Mouse (Mus musculus): ENCODE measurements around the gene Srek1.

Gene Srek1

DNA sequence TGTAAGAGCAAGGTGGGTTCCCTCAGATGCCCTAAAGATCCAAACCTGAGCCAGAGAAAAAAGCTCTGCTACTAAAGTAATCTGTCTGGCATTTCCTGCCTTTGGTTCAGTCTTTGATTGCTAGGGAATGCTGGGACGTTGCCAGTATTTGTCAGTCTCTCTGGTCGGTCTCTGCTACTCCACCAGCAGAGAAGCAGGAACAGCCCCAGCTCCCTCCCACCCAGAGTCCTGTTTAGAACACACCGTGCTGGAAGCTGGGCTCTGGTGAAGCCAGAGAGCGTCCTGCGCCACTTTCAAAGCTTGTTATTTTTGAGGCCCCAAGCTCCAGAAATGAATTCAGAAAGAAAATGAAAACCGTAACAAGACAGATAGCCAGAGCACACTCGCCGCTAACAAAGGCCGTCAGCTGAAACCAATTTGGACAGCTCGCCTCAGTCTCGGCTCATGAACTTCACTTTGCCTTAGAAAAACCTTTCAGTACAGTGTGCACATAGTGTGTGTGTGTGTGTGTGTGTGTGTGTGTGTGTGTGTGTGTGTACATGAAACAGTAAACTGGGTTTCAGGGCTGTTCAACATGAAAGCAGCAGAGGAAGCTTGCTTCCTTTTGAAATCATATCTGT is 62.9 kb downstream of the Srek1 start:
- peak; percentile 81 for DNase-seq

DNA sequence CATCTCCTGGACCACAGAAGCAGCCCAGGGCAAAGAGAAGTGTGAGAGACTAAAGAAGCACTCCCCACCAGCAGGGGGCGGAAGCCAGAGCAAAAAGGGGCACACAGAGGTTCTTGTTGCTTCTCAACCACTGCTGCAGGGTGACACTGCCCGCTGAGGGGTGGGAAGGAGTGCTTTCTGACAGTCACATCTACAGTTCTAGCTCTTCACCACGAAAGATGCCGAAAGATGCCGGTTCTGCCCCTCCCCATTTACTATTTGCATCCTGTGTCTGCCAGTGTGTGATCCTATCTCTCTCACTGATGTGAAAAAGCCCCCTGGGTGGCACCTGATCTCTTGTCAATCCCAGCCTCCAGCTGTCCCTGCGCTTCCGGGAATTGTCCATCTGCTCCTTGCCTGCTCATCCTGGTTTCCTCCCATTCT is 64.0 kb downstream of the Srek1 start:
- DNase-seq = no peak

DNA sequence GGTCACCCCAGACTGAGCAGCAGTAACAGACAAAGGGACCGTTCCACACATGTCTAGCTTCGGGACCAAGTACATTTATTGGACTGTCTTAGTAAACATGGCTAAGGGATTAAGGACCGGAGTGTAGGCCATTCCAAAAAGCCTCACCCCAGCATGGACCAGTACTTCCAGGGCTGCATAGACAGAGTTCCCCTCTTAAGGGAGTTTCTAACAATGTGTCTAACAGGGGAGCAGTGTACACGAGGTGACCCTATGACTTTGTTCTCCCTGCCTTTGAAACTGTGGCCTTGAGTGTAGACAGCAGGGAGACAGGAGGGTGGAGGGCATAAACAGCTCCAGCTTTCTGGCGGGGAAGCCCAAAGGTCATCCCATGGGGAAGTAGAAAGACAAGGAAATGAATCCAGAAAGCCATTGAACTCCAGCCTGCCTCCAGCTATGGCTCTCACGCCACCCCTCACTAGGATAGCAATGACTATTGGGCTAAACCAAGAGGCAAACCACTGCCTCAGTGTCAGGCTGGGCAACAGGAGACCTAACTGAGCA is 68.9 kb downstream of the Srek1 start:
- no peak for DNase-seq

DNA sequence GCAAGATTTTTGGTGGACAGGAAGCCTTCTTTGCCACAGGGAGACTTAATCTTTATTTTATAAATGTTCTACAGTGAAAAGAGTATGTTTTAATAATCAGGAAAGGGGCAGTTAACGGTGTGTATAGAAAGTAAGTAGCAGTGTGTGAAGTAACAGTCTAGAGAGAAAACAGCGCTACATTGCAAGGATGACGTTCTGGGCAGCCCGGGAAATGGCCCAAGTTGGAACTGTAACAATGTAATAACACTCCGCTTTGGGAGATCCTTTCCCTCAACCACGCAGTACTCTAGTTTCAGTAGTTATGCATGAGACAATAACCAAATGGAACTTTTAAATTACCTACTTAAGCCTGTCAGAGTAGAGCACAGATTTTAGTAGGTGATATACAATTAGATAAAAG is 70.6 kb downstream of the Srek1 start:
- no peak for DNase-seq

DNA sequence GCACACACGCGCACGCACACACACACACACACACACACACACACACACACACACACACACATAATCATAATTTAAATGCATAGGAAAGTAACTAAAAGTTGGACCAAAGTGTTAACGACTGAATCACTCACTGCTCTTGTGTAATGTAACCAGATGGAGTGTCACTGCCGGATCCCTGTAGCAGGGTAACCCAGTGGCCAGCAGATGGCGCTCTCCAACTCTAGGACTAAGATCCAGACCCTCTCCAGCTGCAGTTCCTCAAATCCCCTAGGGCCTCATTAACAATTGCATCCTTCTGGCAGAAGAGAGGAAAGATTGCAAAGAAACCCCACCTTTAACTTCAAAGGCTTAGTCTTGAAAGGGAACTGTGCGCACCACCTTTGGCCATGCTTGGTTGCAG is 71.0 kb downstream of the Srek1 start:
- DNase-seq = peak; percentile 72

DNA sequence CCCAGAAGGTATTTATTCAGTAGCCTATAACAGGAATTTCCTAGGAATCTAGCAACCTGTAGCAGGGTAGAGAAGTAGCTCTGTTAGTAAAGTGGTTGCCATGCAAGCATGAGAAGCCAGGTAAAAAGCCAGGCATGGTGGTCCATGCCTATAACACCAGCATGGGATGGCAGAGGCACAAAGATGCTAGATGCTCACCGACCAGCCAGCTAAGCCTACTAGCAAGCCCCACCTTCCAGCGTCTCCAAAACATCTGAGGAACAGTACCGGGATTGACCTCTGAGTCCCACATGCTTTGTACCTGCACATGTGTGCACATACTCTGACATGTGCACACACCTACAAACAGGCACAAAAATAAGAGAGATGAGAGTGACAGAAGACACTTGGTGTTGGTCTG is 72.1 kb downstream of the Srek1 start:
- DNase-seq = no peak

DNA sequence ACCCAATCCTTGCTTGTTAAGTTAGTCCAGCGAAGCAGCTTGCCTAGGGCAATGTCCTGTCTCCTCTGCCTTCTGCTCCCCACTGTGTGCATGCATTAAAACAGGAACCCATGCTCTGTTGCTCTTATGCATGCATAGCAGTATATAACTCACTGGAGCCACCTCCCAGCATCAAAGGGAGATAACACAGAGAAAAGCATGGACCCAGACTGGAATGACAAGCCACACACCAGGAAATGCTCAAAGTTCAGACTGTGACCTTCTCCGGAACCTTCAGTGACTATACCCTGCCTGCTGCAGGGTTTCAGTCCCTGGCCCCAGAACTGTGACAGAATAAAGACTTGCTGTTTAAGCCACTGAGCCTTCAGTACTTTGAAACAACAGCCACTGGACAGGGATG is 73.7 kb downstream of the Srek1 start:
- DNase-seq = no peak

DNA sequence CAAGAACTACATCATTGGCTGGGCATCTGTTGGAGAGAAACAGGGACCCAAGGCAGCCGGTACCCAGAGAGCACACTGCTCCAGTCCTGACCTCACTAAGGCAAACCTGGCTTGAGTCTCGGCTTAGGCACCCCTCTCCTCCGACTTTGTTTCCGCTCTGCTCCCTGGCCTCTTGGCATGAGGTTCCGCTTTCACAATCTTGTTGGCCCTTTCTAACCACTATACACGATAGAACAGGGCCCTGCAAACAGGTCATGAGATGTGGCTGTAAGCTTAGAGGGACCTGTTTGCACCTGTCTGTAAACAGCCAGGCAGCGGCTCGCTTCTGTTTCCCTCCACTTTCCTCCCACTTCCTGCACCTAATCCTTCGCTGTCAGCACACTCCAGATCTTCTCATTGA is 76.4 kb downstream of the Srek1 start:
- DNase-seq = no peak

DNA sequence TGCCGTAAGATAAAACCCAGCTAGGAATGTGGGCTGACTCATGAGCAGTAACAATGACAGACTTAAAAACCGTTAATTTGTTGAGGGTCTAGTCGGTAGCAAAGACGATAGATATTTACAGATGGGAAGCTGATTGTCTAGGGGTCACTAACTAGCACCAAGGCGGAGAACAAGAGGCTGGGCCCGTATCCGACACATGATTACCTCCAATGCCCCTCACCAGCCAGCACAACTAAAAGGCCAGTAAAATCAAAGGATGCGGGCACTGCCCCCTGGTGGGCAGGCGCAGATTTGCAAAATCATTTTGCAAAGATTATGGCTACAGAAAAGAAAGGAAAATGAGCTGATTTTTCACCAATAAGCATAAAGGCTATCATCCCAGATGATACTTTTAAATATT is 78.2 kb downstream of the Srek1 start:
- DNase-seq = no peak

DNA sequence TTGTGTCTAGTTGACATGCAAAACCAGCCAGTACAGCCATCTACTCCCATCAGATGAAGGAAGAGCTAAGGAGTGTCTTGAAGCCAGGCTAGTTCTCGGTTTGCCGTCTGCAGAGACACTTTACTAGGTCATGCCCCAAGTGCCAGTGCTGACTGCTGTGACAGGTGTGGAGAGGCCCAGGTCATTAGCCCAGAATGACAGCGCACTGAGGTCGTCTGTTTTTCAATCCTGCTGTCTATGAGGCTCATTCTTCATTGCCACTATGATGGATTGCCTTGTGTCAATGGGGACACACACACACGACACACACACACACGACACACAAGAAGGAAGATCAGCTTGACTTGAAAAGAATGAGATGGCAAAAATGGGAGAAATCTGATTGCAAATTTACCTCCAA is 79.0 kb downstream of the Srek1 start:
- DNase-seq = no peak

All from layer of hippocampus, adult 9-11 months (tissue).